Mouse (Mus musculus): ENCODE measurements at regions not wholly inside any gene's neighbourhood (a gene's known extent, or its start where the extent isn't known, plus 50 kb on each side); places are given as distances from the start of the nearest gene placed in this dataset.
A peak's percentile ranks its signal among the peaks of the same experiment; 100 is the strongest.

DNA sequence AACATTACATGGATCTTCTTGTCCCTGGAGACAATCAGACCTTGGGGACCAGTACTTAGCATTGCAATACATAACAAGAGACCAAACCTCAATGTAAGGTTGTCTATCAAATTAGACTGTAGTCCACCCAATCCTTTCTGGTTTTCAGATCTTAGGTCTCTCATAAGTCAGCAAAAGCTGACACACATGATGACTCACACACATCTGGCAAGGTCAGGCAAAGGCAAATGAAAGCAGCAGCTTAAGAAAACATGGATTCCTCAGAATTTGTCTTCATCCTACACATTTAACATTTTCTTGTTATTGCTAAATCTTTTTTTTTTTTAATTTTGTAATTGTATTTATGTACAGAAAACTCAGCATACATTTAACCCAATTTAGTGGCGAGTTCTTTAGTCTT is 52.0 kb downstream of the Gm11983 start:
- DNase-seq (ENCODE audit: low read depth): no peak

DNA sequence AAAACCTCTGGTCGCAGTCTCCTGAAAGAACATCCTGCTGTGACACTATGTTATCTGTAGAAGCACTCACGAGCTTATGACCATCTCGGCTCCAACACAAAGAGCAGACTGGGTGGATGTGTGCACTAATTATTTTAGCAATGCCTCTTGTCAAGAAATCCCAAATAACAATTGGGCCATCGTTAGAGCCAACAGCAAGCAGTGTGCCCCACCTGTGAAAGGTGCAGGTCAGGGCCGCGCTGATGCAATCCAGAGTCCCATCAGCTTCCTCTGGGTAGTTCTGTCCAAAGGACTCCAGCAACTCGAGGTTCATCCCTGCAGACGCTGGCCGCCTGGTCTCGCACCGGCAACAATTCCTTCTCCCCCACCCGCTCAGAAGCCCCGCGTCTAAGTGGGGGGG is 54.6 kb downstream of the Gm11983 start:
- no peak for DNase-seq (ENCODE audit: low read depth)

DNA sequence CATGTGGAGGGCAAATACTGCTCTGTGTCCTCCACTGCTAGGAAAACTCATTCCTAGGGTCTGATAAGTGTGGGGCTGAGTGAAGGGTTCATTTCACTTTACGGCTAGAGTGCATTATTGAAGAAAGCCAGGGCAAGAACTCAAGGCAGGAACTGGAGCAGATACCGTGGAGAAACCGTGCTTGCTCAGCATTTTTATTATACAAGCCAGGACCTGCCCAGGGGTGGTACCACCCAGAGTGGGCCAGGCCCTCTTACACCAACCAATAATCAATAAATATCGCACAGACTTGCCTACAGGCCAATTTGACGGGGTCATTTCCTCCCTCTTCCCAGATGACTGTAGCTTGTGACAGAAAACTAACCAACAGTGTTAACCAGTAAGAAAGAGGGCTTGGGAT is 57.7 kb downstream of the Gm11983 start:
- no peak for DNase-seq (ENCODE audit: low read depth)

DNA sequence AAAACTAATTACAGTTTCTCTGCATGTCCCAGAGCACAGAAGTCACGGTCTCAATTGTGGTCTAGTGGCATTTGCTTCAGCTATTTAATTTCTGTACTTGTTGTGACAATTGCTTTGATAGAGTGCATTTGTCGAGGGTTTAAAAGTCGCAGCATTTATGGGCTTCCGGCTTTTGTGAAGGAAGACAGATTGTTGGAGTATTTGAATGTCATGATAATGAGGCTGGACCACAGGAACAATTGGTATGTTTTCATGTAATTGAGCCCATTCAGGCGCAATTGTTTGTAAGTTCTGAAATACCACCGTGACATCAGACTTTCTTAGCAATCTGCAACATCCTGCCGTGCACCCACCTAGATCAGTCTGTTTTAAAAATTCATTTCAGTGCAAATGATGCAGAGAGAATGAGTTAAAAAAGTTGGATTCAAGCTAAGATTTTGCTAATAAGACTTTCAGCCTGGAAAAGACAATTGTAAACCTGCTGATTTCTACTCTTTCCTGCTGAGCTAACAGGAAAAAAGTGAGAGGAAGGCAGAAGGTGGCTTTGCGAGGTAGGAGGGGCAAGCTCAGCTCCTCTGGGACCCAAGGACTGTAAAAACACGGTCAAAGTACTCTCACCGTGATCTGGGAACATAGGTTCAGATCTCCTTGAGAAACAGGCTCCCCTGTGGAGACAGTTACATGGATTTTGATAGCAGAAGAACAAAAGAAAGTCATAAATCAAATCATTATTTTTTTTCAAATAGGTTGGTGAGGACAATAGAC is 58.7 kb downstream of the Gm11983 start:
- DNase-seq (ENCODE audit: low read depth): no peak

DNA sequence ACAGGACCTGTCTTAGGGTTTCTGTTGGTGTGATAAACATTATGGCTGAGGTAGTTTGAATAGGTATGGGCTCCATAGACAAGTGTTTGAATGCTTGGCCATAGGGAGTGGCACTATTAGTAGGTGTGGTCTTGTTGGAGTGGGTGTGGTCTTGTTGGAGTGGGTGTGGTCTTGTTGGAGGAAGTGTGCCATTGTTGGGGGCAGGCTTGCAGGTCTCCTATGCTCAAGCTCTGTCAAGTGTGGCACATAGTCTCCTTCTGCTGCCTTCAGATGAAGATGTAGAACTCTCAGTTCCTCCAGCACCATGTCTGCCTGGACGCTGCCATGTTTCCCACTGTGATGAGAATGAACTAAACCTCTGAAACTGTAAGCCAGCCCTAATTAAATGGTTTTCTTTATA is 59.9 kb downstream of the Gm11983 start:
- DNase-seq (ENCODE audit: low read depth): no peak

DNA sequence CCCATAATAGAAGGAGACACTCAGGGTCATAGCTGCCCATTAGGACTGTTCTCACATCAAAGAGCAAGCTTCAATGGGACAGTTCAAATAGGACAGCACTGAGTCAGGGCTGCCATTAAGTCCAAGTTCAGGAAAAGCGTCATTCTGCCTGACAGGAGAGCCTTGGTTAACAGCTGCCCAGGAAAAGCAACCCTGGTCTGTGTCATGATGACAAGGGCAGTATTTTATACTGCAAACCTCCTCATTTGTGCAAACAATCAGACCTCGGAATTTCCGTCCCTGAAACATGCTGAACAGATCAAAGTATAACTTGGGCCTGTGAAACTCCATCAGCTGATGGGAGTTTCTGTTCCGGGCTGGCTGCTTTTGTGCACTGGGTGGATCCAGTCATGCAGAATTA is 62.8 kb downstream of the Gm11983 start:
- DNase-seq (ENCODE audit: low read depth): no peak

GRCm38 (mm10) chr11:6773951-6774350 is 63.5 kb downstream of the Gm11983 start:
- no peak for DNase-seq (ENCODE audit: low read depth)

DNA sequence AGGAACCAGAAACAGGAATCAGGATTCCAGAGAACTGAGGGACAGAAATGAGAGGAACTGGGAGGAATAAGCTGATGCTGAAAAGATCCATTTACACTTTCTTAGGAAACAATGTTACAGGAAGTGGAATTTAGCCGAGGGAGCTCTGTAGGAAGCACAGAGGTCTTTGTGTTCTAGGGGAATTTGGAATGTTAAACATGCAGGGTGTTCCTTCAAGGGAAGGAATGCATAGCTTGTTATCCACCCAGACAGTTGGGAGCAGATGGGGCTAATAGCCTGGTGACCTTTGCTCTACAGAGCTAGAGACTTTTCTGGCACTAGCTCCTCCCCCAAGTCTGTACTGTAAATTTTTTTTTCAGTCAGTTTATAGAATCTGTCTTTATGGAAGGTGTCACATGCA is 64.1 kb downstream of the Gm11983 start:
- DNase-seq (ENCODE audit: low read depth): no peak

GRCm38 (mm10) chr11:6769437-6769765 is 68.1 kb downstream of the Gm11983 start:
- DNase-seq (ENCODE audit: low read depth): no peak

GRCm38 (mm10) chr11:6768599-6769436 is 68.6 kb downstream of the Gm11983 start:
- DNase-seq (ENCODE audit: low read depth): peak; percentile 79

GRCm38 (mm10) chr11:6766725-6767124 is 70.7 kb downstream of the Gm11983 start:
- no peak for DNase-seq (ENCODE audit: low read depth)

- DNase-seq (ENCODE audit: low read depth): no peak
These were observed 72.0 kb downstream of the Gm11983 start for GRCm38 (mm10) chr11:6765333-6765957.

DNA sequence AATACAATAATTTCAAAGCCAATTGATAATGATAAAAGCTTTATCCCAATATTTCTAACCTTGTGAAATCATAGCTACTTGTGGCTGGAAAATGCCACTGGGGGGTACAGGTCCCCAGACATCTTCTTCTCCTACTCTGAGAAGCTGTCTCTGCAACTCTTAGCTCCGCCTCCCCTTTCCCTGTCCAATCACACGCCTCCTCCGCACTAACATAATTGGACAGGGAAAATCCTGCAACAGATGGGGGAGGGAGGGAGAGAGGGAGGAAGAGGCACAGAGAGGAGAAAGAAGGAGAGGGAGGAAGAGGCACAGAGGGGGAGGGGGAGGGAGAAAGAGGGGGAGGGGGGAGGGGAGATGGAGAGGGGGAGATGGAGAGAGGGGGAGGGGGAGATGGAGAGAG is 73.3 kb downstream of the Gm11983 start:
- DNase-seq (ENCODE audit: low read depth): no peak

DNA sequence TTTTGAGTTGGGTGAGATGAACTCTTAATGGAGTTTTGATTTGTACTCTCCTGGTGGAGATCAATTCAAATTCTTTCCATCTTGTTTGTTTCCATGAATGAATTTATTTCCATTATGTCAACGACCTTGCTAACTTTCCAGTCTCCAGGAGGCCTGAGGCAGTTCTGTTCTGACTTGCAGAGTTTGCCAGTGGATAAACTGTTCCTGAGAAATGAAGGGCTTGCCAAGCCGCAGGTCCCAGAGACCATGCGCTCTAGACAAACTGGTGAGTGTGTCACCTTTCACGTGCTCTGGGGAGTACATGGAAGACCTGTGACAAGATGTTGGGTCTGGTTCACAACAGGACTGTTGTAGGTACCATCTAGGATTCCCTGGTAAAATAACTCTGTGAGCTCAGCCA is 74.5 kb downstream of the Gm11983 start:
- no peak for DNase-seq (ENCODE audit: low read depth)

- no peak for DNase-seq (ENCODE audit: low read depth)
These were observed 75.4 kb downstream of the Gm11983 start for GRCm38 (mm10) chr11:6761876-6762628.

DNA sequence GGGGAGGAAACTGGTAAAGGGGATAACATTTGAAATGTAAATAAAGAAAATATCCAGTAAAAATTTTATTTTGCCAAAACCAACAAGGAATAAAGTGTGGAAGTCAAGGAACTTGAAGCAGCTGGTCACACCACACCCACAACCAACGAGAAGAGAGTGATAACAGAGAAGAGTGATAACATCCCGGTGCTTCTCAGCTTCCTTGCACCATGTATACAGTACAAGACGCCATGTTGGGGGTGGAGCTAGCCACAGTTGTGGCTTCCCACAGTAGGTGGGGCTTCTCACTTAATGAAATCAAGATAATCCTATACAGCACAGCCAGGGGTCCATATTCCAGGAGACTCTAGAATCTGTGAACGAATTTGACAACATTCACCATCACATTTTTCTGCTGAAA is 77.9 kb downstream of the Gm11983 start:
- no peak for DNase-seq (ENCODE audit: low read depth)

- no peak for DNase-seq (ENCODE audit: low read depth)
These were observed 81.1 kb downstream of the Ramp3 start for GRCm38 (mm10) chr11:6739439-6739838.

GRCm38 (mm10) chr11:6738581-6738980 is 80.3 kb downstream of the Ramp3 start:
- no peak for DNase-seq (ENCODE audit: low read depth)

GRCm38 (mm10) chr11:6738163-6738562 is 79.8 kb downstream of the Ramp3 start:
- no peak for DNase-seq (ENCODE audit: low read depth)

DNA sequence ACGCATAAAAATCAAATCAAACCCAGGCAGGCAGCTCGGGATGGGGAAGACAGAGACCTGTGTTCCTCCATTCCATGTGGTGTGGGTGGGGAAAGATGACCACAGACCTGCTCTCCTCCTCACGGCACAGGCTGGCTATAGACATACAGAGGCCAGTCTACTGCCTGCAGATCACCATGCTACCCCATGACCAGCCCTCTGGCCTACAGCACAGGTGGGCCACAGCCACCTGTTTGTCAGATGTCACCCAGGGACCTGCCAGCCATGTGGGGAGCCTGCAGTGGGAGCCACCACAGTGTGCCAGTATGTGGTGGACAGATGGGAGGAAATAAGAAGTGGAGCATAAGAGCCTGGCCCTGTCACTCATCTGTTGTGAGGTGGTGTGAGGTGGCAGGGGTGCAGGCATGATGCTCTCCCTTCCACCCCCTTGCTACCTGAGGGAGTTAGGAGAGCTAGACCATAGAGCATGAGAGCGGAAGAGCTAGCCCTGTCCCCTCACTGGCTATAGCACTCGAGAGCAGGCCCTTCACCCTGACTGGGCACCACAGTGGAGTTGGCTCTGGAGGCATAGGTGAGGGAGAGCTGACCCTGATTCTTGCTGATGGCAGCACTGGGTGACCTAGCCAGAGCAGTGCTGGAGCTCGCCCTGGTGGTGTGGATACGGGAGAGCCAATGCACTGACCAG is 76.6 kb downstream of the Ramp3 start:
- no peak for DNase-seq (ENCODE audit: low read depth)

GRCm38 (mm10) chr11:6731505-6731904 is 73.2 kb downstream of the Ramp3 start:
- DNase-seq (ENCODE audit: low read depth): no peak

Measured in induced T-regulatory cell, adult 2 months (primary cell).